Comparison of ENCODE assay signal across 7 mouse cellular contexts in genomic region chr7:103827808-103828207, GRCm38 (mm10). TPM values are rescaled to one million over a fixed set of nuclear protein-coding genes. Genes with fewer than 3 reads are reported as not detected.
A peak's percentile ranks its signal among the peaks of the same experiment; 100 is the strongest.
DNase-seq lines count a peak whose midpoint lies in the region; ATAC-seq and TF ChIP-seq lines count a peak whose summit lies in the region.

Gene Hbb-bs, minus strand, starts transcription at chr7:103828096.

- H3K36me3 ChIP-seq in liver, postnatal 0 days (replicated peaks; ENCODE audit: insufficient read depth, low read length), result no peaks in the 10 kb centered on the region

- 0 out of 2 replicates have a peak, but pooled peaks cover 2% of the 10 kb centered on the region for H3K4me1 ChIP-seq in liver, postnatal 0 days (ENCODE audit: insufficient read depth)

- DNase-seq in adrenal gland, adult 2 months, result no peak
- DNase-seq in adrenal gland, postnatal 25 days, result no peak
- DNase-seq in gastrocnemius, adult 8-10 months (ENCODE audit: low spot score in 2 of 2), result no peak
- peak; percentile 79 for DNase-seq in liver, postnatal 0 days
- no peak for DNase-seq in embryo, embryonic 11 days
- DNase-seq in urinary bladder, postnatal 14 days (ENCODE audit: low spot score), result no peak

- 61% methylated on average over 4 of the region's 4 CpGs for whole genome bisulfite sequencing in liver, postnatal 0 days (ENCODE audit: insufficient replicate concordance)

- no peaks in the 10 kb centered on the region for H3K27me3 ChIP-seq in liver, postnatal 0 days (ENCODE audit: insufficient read depth, low read length)

- H3K4me2 ChIP-seq in liver, postnatal 0 days (ENCODE audit: low read depth, low read length), result peak within 1 kb of the TSS; percentile 39

- no peak for TF ChIP-seq CTCF in liver, postnatal 0 days (IDR thresholded peaks at IDR 0.05; ENCODE audit: low read depth)

- no peaks in the 10 kb centered on the region for H3K9me3 ChIP-seq in liver, postnatal 0 days (ENCODE audit: low read length)

- no peak for ATAC-seq in inflammation-experienced regulatory T-cells, adult 6 months
- ATAC-seq in liver, postnatal 0 days, result peak; percentile 92

- H3K9ac ChIP-seq in liver, postnatal 0 days (replicated peaks), result peak within 1 kb of the TSS; percentile 41; the same call in 1 of the 2 replicates

- peak; percentile 96 for TF ChIP-seq EP300 in liver, postnatal 0 days (IDR thresholded peaks at IDR 0.05; ENCODE audit: low read depth)

- 0 out of 2 replicates have a peak within 1 kb of the TSS, but pooled peaks have one; percentile 30 for H3K4me3 ChIP-seq in liver, postnatal 0 days (ENCODE audit: low read depth, low read length)

- peak within 1 kb of the TSS; percentile 96 for H3K27ac ChIP-seq in liver, postnatal 0 days (ENCODE audit: low read depth)

RNA-seq across cellular contexts. Expression of gene Hbb-bs, which starts in this region (rescaled TPM):
- total RNA-seq in adrenal gland, adult 2 months (2021), result 1,000 to 10,000 TPM; 1,531 to 2,097 TPM
- 569 and 814 TPM in 2 replicates for polyA plus RNA-seq in adrenal gland, adult 2 months (2012; rRNA removed)
- 2,100 and 2,179 TPM in 2 replicates for total RNA-seq in adrenal gland, postnatal 25 days (2021)
- total RNA-seq in gastrocnemius, adult 8-10 months (2022), result 100 to 1,000 TPM; 150 to 315 (median 224) TPM
- 10 to 100 TPM in 2 of 3 experiments, 1 to 10 TPM in 1; 9.8 to 22.5 (median 18.1) TPM for polyA plus RNA-seq in inflammation-experienced regulatory T-cells, adult 6 months (2017; shearing (Covaris generic))
- polyA plus RNA-seq in liver, postnatal 0 days (2015; fragmentation: Nextera tagmentation; extraction: Ambion mirVana), result 51,353 and 55,260 TPM in 2 replicates

Comparison
In these comparisons a context has a peak if more than half of its experiments do, and no peak if none do; other contexts are left out.
1. RNA of gene Hbb-bs (polyA plus RNA-seq): 51,353 to 55,260 TPM in liver, postnatal 0 days; 569 to 814 TPM in adrenal gland, adult 2 months and 9.8 to 22.5 TPM in inflammation-experienced regulatory T-cells, adult 6 months; every median in the first group is over 10 times any median in the second.